Mouse (Mus musculus) heart, embryonic 11.5 days (tissue): ENCODE measurements around the gene Ccdc57. TPM values are rescaled to one million over a fixed set of nuclear protein-coding genes. Genes with fewer than 3 reads are reported as not detected.

Experiments
- ATAC-seq: fragments of 200-750 bp; cut with Nextera tagmentation; replicated peaks from 2 replicates; pipeline ENCODE4 v1.8.0; 2017; ENCODE audit warnings: moderate library complexity; ENCODE audit not compliant: insufficient number of reproducible peaks, low FRiP score, low TSS enrichment
- H3K27ac ChIP-seq: fragments of 300-500 bp; sonication (generic); 2 replicates; pipeline ENCODE4 v1.5.1; 2014; ENCODE audit warnings: mild to moderate bottlenecking, low read depth, low read length
- H3K27me3 ChIP-seq: fragments of 300-500 bp; sonication (generic); 2 replicates; pipeline ENCODE4 v1.6.1; 2014; ENCODE audit warnings: mild to moderate bottlenecking, low read length, mixed read lengths; ENCODE audit not compliant: control insufficient read depth, insufficient read depth
- H3K36me3 ChIP-seq: fragments of 300-500 bp; sonication (generic); 2 replicates; pipeline ENCODE4 v1.6.1; 2014; ENCODE audit warnings: mild to moderate bottlenecking, low read length, moderate library complexity, mixed read lengths; ENCODE audit not compliant: control insufficient read depth, insufficient read depth
- H3K4me1 ChIP-seq: fragments of 300-500 bp; sonication (generic); 2 replicates; pipeline ENCODE4 v1.6.1; 2014; ENCODE audit warnings: low read length; ENCODE audit not compliant: control insufficient read depth, insufficient read depth
- H3K4me2 ChIP-seq: fragments of 300-500 bp; sonication (generic); 2 replicates; pipeline ENCODE4 v1.6.1; 2014; ENCODE audit warnings: mild to moderate bottlenecking, moderate library complexity
- H3K4me3 ChIP-seq: fragments of 300-500 bp; sonication (generic); 2 replicates; pipeline ENCODE4 v1.5.1; 2014; ENCODE audit warnings: low read depth, low read length
- H3K9ac ChIP-seq: fragments of 300-500 bp; sonication (generic); 2 replicates; pipeline ENCODE4 v1.6.1; 2014; ENCODE audit warnings: mild to moderate bottlenecking, low read depth, low read length, moderate library complexity
- H3K9me3 ChIP-seq: fragments of 300-500 bp; sonication (generic); replicated peaks from 2 replicates; pipeline ENCODE4 v1.6.1; 2016; ENCODE audit warnings: low read length; ENCODE audit not compliant: control insufficient read depth
- WGBS: fragments of 180-500 bp; shearing (Covaris S2); extraction: QIAGEN DNeasy Blood & Tissue Kit; methylation state at CpG from one replicate; pipeline ENCODE4 v1.1.7; 2014; ENCODE audit not compliant: insufficient replicate concordance; 5-methylcytosine and 5-hydroxymethylcytosine counted together
- polyA plus RNA-seq: library from polyadenylated mRNA; unstranded; fragments of >200 nt; fragmentation: Nextera tagmentation; extraction: Ambion mirVana; gene quantifications from 2 replicates; pipeline ENCODE4 v1.2.1, GENCODE M21; 2014

Gene Ccdc57
- polyA plus RNA-seq, 1 experiment from 2014 or later = 3.9 TPM

- Histone ChIP-seq H3K9ac (peak overlapping the region; percentile 58; the same call in 1 of the 2 replicates), H3K27ac (no peak overlapping the region), H3K4me1 (peaks cover 6% of the 10 kb centered on the region; the same call in 1 of the 2 replicates), H3K4me2 (0 out of 2 replicates have a peak overlapping the region, but pooled peaks have one; percentile 1), H3K9me3 (no peaks in the 10 kb centered on the region), H3K27me3 (no peaks in the 10 kb centered on the region), H3K4me3 (no peak overlapping the region), H3K36me3 (no peaks in the 10 kb centered on the region)
- 11% methylated on average over 10 of the region's 10 CpGs for WGBS
- 0 out of 2 replicates have a peak, but pooled peaks have one; percentile 25 for ATAC-seq
These were observed 132.4 kb downstream of the Ccdc57 start for GRCm38 (mm10) chr11:120800061-120800904.

- Histone ChIP-seq H3K36me3 (no peaks in the 10 kb centered on the region), H3K27me3 (no peaks in the 10 kb centered on the region), H3K4me1 (peaks cover 10% of the 10 kb centered on the region; the same call in 1 of the 2 replicates), H3K9ac (peak overlapping the region; percentile 58; the same call in 1 of the 2 replicates), H3K27ac (no peak overlapping the region), H3K4me2 (no peak overlapping the region), H3K4me3 (no peak overlapping the region), H3K9me3 (no peaks in the 10 kb centered on the region)
- 63% methylated on average over 6 of the region's 6 CpGs for WGBS
- ATAC-seq = no peak
These were observed 133.3 kb downstream of the Ccdc57 start for GRCm38 (mm10) chr11:120799316-120799890.

GRCm38 (mm10) chr11:120798244-120798643 lies 134.4 kb downstream of the Ccdc57 start:
- no peak overlapping the region for H3K27ac ChIP-seq
- no peak overlapping the region for H3K4me3 ChIP-seq
- peaks cover 5% of the 10 kb centered on the region; the same call in 1 of the 2 replicates for H3K36me3 ChIP-seq
- 75% methylated on average over 3 of the region's 3 CpGs for WGBS
- no peak overlapping the region for H3K9ac ChIP-seq
- peaks cover 10% of the 10 kb centered on the region; the same call in 1 of the 2 replicates for H3K4me1 ChIP-seq
- no peaks in the 10 kb centered on the region for H3K27me3 ChIP-seq
- no peak for ATAC-seq
- no peaks in the 10 kb centered on the region for H3K9me3 ChIP-seq
- no peak overlapping the region for H3K4me2 ChIP-seq

- peaks cover 16% of the 10 kb centered on the region for H3K36me3 ChIP-seq
- 24% methylated on average over 8 of the region's 8 CpGs for WGBS
- H3K9me3 ChIP-seq = no peaks in the 10 kb centered on the region
- no peak for ATAC-seq
- H3K27me3 ChIP-seq = no peaks in the 10 kb centered on the region
- peaks cover 10% of the 10 kb centered on the region; the same call in 1 of the 2 replicates for H3K4me1 ChIP-seq
- peak overlapping the region; percentile 70; the same call in 1 of the 2 replicates for H3K9ac ChIP-seq
- peak overlapping the region; percentile 90 for H3K4me3 ChIP-seq
- H3K4me2 ChIP-seq = peak overlapping the region; percentile 81
- peak overlapping the region; percentile 75 for H3K27ac ChIP-seq
These were observed 136.1 kb downstream of the Ccdc57 start for GRCm38 (mm10) chr11:120796614-120796946.

- Histone ChIP-seq H3K27ac (peak within 1 kb of the TSS; percentile 75), H3K4me1 (peaks cover 10% of the 10 kb centered on the region; the same call in 1 of the 2 replicates), H3K4me2 (peak within 1 kb of the TSS; percentile 81), H3K9ac (peak within 1 kb of the TSS; percentile 93), H3K4me3 (peak within 1 kb of the TSS; percentile 90), H3K36me3 (peaks cover 17% of the 10 kb centered on the region), H3K27me3 (no peaks in the 10 kb centered on the region), H3K9me3 (no peaks in the 10 kb centered on the region)
- 2% methylated on average over 59 of the region's 59 CpGs for WGBS
- ATAC-seq = peak; percentile 80
These were observed 136.7 kb downstream of the Ccdc57 start, which contains the start of gene Dus1l for GRCm38 (mm10) chr11:120795756-120796613. Gene Dus1l (minus strand): TSS chr11:120796403.

- Histone ChIP-seq H3K27me3 (no peaks in the 10 kb centered on the region), H3K36me3 (peaks cover 37% of the 10 kb centered on the region), H3K9ac (no peak overlapping the region), H3K4me3 (no peak overlapping the region), H3K9me3 (no peaks in the 10 kb centered on the region), H3K4me1 (peaks cover 8% of the 10 kb centered on the region; the same call in 1 of the 2 replicates), H3K27ac (no peak overlapping the region), H3K4me2 (no peak overlapping the region)
- no peak for ATAC-seq
- WGBS = 95% methylated on average over 9 of the region's 9 CpGs
These were observed 140.0 kb downstream of the Ccdc57 start for GRCm38 (mm10) chr11:120792652-120793051.

GRCm38 (mm10) chr11:120789810-120790209 lies 142.9 kb downstream of the Ccdc57 start:
- no peak overlapping the region for H3K4me3 ChIP-seq
- H3K36me3 ChIP-seq = peaks cover 45% of the 10 kb centered on the region
- no peak for ATAC-seq
- H3K27me3 ChIP-seq = no peaks in the 10 kb centered on the region
- H3K4me2 ChIP-seq = no peak overlapping the region
- no peak overlapping the region for H3K27ac ChIP-seq
- 81% methylated on average over 3 of the region's 3 CpGs for WGBS
- no peaks in the 10 kb centered on the region for H3K9me3 ChIP-seq
- no peak overlapping the region for H3K9ac ChIP-seq
- peaks cover 5% of the 10 kb centered on the region for H3K4me1 ChIP-seq

GRCm38 (mm10) chr11:120789355-120789754 lies 143.3 kb downstream of the Ccdc57 start:
- WGBS = 88% methylated on average over 4 of the region's 4 CpGs
- H3K27ac ChIP-seq = no peak overlapping the region
- H3K4me3 ChIP-seq = no peak overlapping the region
- H3K27me3 ChIP-seq = no peaks in the 10 kb centered on the region
- H3K9me3 ChIP-seq = no peaks in the 10 kb centered on the region
- H3K4me1 ChIP-seq = peaks cover 5% of the 10 kb centered on the region
- ATAC-seq = no peak
- H3K4me2 ChIP-seq = no peak overlapping the region
- peaks cover 45% of the 10 kb centered on the region for H3K36me3 ChIP-seq
- no peak overlapping the region for H3K9ac ChIP-seq
